Mouse (Mus musculus) lung, adult 2 months (tissue): ENCODE results near the gene Sel1l.

Source experiments
- CTCF ChIP-seq: fragments of 200-500 bp; IDR thresholded peaks from 2 replicates; pipeline ENCODE4 v1.5.1; 2011; ENCODE audit warnings: mild to moderate bottlenecking, low read length, control low read depth; ENCODE audit not compliant: insufficient read depth
- POLR2A ChIP-seq: fragments of 200-500 bp; IDR thresholded peaks from 2 replicates; pipeline ENCODE4 v1.6.1; 2011; ENCODE audit warnings: low read depth, mild to moderate bottlenecking, control low read depth, low read length, borderline replicate concordance; ENCODE audit errors: extremely low read depth

DNA sequence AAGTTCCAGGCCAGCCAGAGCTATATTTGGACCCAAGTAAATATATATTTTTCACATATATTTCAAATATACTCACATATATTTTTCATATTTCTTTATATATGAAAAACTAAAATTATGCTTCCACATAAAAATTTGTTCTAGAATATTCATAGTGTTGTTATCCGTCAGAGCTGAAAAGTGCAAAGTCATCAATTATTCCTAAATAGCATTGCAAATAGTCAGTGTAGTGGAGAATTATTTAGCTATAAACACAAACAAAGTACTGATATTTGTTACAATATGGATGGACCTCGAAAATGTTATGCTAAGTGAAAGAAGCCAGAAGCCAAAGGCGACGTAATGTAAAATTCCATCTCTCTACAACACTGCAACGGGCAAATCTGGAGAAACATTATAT is 67.5 kb downstream of the Sel1l start:
- TF ChIP-seq CTCF (no peak), POLR2A (no peak)
